Mouse (Mus musculus) gastrocnemius, postnatal 25 days (tissue): ENCODE measurements around the gene Hmga1b. TPM values are rescaled to one million over a fixed set of nuclear protein-coding genes. Genes with fewer than 3 reads are reported as not detected.
"Not testable (repeated sequence)": the region's sequence is repeated elsewhere in the genome, so short reads cannot be mapped to it uniquely, and the experiment has no call there.

Experiments
- DNase-seq: peaks from one replicate; pipeline ENCODE4 v3.0.0; 2022
- total RNA-seq, 2 experiments: library from RNA; stranded (reverse); gene quantifications; 1 replicate in 1 of 2; 2 replicates in 1 of 2; pipeline ENCODE4 v1.2.3; 2021

Hmga1b gene
- total RNA-seq, 2 experiments from 2014 or later, result 17.1 to 19.8 TPM

DNA sequence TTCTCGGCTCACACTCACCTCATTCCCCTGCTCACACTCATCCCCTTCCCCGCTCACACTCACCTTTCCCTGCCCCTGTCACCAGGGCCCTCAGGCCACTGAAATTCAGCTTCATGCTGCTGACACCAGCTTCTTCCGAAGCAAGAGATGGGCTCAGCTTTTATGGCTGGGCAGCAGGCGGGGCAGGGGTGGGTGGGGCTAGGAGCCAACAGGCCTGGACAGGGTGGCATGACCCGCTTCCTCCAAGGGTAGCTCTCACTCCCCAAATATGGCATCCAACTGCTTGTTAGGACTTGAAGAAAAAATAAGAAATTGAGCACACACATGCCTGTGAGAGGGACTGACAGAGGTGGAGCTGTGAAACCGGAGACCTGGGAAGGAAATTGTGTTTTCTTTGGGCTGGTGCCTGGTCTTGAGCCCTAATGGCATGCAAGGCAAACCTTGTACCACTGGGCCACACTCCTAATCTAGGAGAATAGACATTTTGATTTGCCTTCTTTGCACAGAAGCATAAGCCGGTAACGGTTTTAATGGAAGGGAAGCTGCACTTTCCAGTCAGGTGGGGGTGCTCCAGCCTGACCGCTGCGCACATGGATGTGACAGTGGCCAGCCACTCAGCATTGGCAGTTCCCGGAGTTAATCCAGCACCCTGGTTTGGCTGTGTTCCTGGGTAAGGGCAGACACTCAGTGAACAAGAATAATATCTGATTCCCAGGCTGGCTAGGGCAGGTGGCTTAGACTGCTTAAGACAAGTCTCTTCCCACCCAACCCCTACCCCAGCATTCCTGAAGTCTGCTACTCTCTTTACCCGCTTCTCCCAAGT lies 30.5 kb upstream of the Hmga1b start, which contains the start of gene Cbr2:
Cbr2 (minus strand) TSS at position 257 of the 823 bp plus-strand sequence.
- no peak for DNase-seq

DNA sequence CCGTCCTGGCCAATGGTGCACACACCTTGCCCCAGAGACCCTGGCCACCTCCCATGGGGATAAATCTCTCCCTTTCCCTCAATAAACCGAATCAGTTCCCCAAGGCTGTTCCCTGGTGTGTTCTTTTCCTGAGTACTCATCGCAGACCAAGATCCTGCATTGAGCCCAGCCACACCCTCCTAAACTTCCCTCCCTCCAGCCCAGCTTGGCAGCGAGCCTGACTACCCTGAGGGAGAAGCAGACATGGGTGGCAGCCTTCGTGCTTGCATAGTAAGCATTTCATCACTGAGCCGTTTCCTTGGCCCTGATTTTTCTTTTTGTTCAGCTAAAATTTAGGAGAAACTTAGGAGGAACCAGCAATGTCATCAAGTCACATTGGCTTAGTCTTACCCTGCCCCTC lies 29.1 kb upstream of the Hmga1b start:
- no peak for DNase-seq

DNA sequence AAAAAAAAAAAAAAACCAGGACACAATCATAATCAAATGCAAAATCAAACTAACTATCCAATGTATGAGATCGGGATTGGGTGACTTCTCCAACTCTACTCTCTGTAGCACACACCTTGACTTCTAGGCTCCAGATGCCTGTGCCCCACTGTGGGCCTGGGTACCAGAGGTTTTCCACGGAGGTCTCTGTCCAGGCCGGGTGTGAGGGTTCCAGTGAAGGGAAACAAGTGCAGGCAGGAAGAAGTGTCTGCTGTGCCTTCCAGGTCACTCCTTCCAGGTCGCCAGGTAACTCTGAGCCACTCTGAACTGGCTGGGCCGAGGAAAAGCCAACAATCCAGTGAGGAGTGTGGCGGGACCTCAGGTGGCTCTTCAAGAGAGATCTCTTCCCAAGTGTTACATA lies 26.2 kb upstream of the Hmga1b start:
- DNase-seq, result no peak

DNA sequence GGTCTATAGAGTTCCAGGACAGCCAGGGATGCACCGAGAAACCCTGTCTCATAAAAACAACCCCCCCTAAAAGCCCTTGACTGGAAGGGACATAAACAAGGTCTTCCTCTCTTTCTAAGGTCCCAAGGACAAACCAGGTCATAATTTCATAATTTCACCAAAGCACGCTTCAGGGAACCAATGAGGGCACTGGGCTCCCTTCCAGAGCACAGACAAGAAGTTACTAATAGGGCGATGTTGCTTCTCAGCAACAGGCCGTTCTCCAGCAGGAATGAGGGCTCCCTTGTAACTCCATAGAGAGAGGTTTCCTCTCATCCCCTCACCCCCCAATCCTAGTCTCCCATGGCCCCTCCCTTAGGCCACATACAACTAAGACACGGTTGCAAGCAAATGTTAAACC lies 21.6 kb upstream of the Hmga1b start:
- DNase-seq, result no peak

GRCm38 (mm10) chr11:120744121-120744701 lies 18.4 kb upstream of the Hmga1b start:
- no peak for DNase-seq

DNA sequence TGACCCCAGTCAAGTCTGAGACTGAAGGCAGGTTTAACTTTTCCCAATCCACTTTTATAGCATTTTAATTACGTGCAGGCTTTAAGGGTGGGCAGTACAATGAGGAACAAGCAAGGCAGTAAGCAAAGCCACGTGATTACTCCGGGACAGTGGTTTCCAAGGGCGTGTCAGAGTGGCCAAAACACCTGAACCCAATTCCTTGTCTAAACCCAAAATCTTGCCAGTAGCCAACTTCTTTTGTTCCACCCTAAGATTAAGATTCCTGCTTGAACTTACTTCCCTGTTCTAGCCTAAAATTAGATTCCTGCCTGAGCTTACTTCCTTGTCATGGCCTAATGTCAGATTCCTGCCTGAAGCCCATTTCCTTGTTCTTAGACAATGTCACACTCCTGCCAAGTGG lies 14.6 kb upstream of the Hmga1b start:
- DNase-seq, result no peak

- DNase-seq, result no peak
These were observed 13.2 kb upstream of the Hmga1b start for GRCm38 (mm10) chr11:120749430-120749829.

GRCm38 (mm10) chr11:120751606-120752005 lies 11.0 kb upstream of the Hmga1b start:
- DNase-seq, result no peak

- DNase-seq, result no peak
These were observed 2.4 kb upstream of the Hmga1b start for GRCm38 (mm10) chr11:120760236-120760635.

DNA sequence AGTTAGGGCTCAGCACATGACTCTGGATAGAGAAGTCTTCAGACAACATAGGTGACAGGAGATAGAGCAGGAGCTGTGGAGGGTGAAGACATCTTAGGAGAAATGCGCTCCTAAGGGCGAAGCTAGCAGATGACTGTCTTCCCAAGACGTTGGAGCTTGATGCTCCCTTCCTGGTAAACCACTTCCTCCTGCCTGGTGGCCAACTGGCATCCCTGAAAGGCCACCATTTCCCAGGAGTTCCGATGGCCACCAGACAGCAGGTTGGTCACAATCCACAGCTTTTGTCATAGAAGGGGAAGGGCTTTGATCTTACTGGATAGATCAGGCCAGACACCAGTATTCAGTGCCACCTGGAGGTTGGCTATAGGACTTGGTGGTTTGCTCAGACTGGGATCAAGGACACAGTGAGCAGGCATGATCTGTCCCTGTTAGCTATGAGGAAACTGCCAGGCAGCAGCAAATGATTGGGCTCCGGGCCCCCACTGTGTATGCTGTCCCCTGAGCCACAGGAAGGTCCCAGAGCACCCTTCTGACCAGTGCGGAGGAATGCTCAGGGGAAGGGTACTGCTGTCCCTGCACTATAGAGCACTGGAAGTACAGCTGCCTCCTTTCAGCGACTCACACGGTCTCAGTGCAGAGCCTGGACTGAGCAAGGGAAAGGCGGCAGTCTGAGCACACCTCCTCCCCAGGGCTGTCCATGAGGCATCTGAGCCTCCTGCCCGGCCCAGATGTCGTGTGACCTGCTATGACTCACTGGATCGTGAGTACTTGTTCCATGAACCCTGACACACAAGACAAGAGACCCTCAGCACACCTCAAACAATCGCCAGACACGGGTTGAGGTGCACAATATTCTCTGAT lies 553 bp upstream of the Hmga1b start:
- DNase-seq, result no peak

GRCm38 (mm10) chr11:120763121-120763999 lies 766 bp downstream of the Hmga1b start:
- DNase-seq, result not testable (repeated sequence)

- DNase-seq, result not testable (repeated sequence)
These were observed 4.4 kb downstream of the Hmga1b start for GRCm38 (mm10) chr11:120767023-120767422.

DNA sequence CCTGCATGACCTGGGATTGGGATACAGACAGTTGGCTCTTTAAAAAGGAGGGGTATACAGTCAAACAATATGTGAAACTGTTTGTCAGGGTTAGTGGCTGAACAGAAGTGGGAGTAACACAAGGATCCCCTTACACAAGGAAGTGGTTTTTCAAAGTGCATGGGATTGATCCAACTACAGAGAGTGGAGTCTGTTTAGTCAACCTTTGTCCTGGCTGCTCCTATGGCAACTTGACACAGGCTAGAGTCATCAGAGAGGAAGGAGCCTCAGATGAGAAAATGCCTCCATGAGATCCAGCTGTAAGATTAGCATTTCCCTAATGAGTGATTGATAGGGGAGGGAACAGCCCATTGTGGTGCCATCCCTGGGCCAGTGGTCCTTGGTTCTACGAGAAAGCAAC lies 5.6 kb downstream of the Hmga1b start:
- DNase-seq, result no peak

GRCm38 (mm10) chr11:120772749-120773148 lies 10.2 kb downstream of the Hmga1b start:
- no peak for DNase-seq

DNA sequence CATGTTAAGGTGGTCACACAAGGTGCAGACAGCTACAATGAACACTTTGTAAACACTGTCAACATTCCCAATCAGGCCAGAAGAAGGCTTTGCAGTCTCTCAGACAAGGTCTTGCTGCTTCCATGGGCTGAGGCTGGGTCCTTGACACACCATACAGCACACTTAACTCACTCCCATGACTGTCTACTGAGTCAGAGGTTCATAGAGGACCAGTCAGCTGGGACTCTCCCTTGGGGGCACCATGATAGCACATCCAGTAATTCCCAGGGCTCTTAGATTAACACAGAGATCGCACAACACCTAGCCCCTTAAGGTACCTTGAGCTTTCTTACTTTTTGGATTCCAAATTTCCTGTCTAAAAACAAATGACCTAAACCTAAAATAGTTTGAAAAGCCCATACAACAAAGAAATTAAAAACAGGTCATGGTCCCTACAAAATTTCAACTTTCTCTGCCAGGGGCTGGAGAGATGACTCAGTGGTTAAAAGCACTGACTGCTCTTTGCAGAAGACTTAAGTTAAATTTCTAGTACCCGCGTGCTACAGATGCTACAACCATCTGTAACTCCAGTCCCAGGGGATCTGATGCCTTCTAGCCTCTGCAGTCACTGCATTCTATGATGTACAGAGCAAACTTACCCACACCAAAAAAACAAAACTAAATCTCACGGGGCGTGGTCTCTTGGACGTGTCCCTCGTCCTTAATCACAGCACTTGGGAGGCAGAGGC lies 11.0 kb downstream of the Hmga1b start:
- no peak for DNase-seq

- DNase-seq, result peak; percentile 87
These were observed 13.3 kb downstream of the Hmga1b start for GRCm38 (mm10) chr11:120775774-120776469.

DNA sequence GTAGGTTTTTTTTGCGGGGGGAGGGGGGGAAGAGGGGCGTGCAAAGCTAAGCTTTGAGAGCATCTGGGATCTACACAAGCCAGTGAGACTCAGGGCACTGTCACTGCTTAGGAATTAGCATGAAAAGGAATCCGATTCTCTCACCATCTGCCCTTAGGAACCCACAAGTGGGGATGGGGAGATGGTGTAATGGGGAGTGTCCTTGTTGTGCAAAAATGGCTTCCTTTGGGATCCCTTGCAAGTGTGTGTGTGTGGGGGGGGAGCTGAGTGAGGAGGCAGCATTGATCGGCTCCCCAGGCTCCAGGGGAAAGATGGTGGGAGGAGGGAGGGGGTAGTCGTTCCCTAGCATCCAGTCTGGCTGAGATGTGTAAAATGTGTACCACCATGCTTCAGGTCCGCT lies 14.5 kb downstream of the Hmga1b start:
- no peak for DNase-seq

DNA sequence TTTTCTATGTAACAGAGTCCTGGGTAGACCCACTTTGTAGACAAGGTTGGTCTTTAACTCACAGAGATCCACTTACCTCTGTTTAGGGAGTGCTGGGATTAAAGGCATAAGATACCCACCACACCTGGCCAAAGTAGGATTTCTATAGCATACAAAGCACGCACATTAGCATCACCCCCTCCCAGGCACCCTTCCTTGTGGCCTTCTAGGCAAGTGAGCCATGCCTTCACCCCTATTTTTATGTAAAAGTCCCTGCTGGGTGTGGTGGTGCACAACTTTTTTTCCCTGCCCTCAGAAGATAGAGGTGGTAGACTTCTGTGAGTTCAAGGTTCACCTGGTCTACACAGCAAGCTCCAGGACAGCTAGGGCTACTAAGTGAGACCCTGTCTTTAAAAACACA lies 17.3 kb downstream of the Hmga1b start:
- DNase-seq, result no peak

DNA sequence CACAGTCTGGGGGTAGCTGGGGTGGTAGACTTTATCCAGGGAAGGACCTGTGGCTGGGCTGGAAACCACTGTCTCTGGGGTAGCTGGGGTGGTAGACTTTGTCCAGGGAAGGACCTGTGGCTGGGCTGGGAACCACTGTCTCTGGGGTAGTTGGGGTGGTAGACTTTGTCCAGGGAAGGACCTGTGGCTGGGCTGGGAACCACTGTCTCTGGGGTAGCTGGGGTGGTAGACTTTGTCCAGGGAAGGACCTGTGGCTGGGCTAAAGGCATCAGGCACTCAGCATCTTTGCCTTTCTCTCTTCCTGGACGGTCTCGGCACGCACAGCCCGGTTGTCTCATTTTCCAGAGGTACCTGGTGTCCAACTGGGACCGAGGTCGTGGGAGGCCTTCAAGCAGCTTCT lies 18.8 kb downstream of the Hmga1b start:
- DNase-seq, result not testable (repeated sequence)

DNA sequence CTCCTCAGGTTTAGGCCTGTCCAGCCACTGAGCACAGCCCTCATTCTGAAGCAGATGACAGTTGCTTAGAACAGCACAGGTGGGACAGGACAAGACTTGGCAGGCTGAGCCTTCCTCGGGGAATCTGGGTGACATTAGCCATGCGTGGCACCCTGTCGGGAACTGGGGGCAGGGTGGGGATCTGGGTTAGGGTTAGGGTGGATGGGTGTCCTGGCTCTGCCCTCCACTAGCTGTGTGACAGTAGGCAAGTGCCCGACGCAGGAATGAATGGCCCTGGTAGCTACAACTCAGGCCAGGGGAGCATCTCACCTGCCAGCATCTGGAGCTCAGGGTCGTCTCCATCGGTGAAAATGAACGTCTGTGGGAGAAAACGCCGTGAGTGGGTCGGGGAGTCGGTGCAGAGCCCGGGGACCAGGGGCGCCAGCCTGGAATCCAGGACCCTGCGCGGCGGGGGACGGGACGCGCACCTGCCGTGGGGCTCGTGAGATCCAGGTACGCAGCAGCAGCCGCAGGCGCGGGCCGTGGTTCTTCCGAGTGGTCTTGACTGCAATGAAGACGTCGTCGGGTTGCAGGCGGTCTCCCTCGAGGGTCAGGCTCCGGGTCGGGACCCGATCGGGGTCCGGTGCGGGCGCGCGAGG lies 21.0 kb downstream of the Hmga1b start:
- DNase-seq, result no peak
